Mouse (Mus musculus): ENCODE results near the gene 4930535I16Rik.

DNA sequence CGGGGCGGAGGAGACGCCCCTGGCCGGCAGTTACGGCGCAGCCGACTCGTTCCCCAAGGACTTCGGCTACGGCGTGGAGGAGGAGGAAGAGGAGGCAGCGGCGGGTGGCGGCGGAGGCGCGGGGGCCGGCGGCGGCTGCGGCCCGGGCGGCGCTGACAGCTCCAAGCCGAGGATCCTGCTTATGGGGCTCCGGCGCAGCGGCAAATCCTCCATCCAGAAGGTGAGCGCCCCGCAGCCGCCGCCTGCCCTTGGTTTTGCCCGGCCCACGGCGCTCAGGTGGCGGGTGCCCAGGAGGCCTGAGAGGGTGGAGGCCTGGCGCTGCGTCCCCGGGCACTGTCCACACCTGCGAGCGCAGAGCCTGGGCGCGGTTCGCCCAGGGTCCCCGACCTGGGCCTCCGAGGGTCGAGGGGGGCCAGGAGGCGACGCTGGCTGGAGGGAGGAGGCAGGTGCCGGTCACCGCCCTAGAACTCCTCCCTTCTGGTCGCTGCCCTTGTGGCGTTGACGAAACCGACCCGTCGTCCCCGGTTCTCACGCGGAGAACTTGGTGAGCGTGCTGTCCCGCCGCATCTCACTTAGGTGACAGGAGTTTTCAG is at the start of gene 4930535I16Rik:
- no peak for TF ChIP-seq POLR2A (IDR thresholded peaks at IDR 0.05; ENCODE audit: insufficient read length, low read depth)
- TF ChIP-seq MAX (IDR thresholded peaks at IDR 0.05; ENCODE audit: low read depth): no peak

Measured in myocyte (in vitro differentiated cells).